10 mouse cellular contexts compared by ENCODE assay signal in genomic region chr10:88381286-88381685, GRCm38 (mm10). TPM values are rescaled to one million over a fixed set of nuclear protein-coding genes. Genes with fewer than 3 reads are reported as not detected.
DNase-seq lines count a peak whose midpoint lies in the region; ATAC-seq and TF ChIP-seq lines count a peak whose summit lies in the region.
"Had no signal": no experiment of that assay in that cellular context is flagged by ENCODE, and none has a peak within 500 bp of the region (broad histone marks: within the 10 kb centered on the region; RNA-seq: fewer than 3 reads in every experiment).

No protein-coding gene starts in this region.

- 88% methylated on average over 4 of the region's 4 CpGs for WGBS in heart, embryonic 15.5 days
- 80% methylated on average over 4 of the region's 4 CpGs for WGBS in heart, embryonic 10.5 days
- WGBS in liver, embryonic 11.5 days = 66% methylated on average over 4 of the region's 4 CpGs
- 71% methylated on average over 4 of the region's 4 CpGs for WGBS in liver, postnatal 0 days (ENCODE audit: insufficient replicate concordance)
- WGBS in liver, embryonic 16.5 days (ENCODE audit: insufficient replicate concordance) = 56% methylated on average over 4 of the region's 4 CpGs

- no peak overlapping the region for H3K27ac ChIP-seq in heart, embryonic 15.5 days
- H3K27ac ChIP-seq in heart, embryonic 10.5 days = no peak overlapping the region
- no peak overlapping the region for H3K27ac ChIP-seq in liver, embryonic 11.5 days (ENCODE audit: low read depth, low read length)
- no peak overlapping the region for H3K27ac ChIP-seq in liver, postnatal 0 days (ENCODE audit: low read depth)
- H3K27ac ChIP-seq in liver, embryonic 16.5 days (ENCODE audit: low read length) = no peak overlapping the region
- H3K27ac ChIP-seq: liver, embryonic 15.5 days; neural tube, embryonic 12.5 days had no signal

- no peaks in the 10 kb centered on the region for H3K27me3 ChIP-seq in heart, embryonic 15.5 days
- H3K27me3 ChIP-seq in heart, embryonic 10.5 days (ENCODE audit: insufficient read depth, poor library complexity, severe bottlenecking) = no peaks in the 10 kb centered on the region
- H3K27me3 ChIP-seq in liver, embryonic 11.5 days (replicated peaks; ENCODE audit: control insufficient read depth, insufficient read depth, low read length) = no peaks in the 10 kb centered on the region
- no peaks in the 10 kb centered on the region for H3K27me3 ChIP-seq in liver, postnatal 0 days (ENCODE audit: insufficient read depth, low read length)
- no peaks in the 10 kb centered on the region for H3K27me3 ChIP-seq in G1E (ENCODE audit: insufficient read depth, low read length)
- H3K27me3 ChIP-seq in liver, embryonic 16.5 days (ENCODE audit: control insufficient read depth, insufficient read depth, low read depth, low read length) = no peaks in the 10 kb centered on the region
- H3K27me3 ChIP-seq: liver, embryonic 15.5 days; neural tube, embryonic 12.5 days had no signal

- H3K9ac ChIP-seq in heart, embryonic 15.5 days = no peak overlapping the region
- no peak overlapping the region for H3K9ac ChIP-seq in liver, embryonic 11.5 days (ENCODE audit: low read depth, low read length)
- H3K9ac ChIP-seq in liver, postnatal 0 days (replicated peaks) = no peak overlapping the region
- H3K9ac ChIP-seq in liver, embryonic 16.5 days (ENCODE audit: low read depth, low read length) = no peak overlapping the region
- H3K9ac ChIP-seq: liver, embryonic 15.5 days; neural tube, embryonic 12.5 days had no signal

- no peak for TF ChIP-seq EP300 in liver, postnatal 0 days (IDR thresholded peaks at IDR 0.05; ENCODE audit: low read depth)

- H3K36me3 ChIP-seq in heart, embryonic 15.5 days = no peaks in the 10 kb centered on the region
- H3K36me3 ChIP-seq in heart, embryonic 10.5 days = no peaks in the 10 kb centered on the region
- H3K36me3 ChIP-seq in liver, embryonic 11.5 days (ENCODE audit: control insufficient read depth, insufficient read depth, low read length) = no peaks in the 10 kb centered on the region
- no peaks in the 10 kb centered on the region for H3K36me3 ChIP-seq in liver, postnatal 0 days (replicated peaks; ENCODE audit: insufficient read depth, low read length)
- peaks cover 7% of the 10 kb centered on the region for H3K36me3 ChIP-seq in G1E (replicated peaks)
- H3K36me3 ChIP-seq in liver, embryonic 16.5 days (ENCODE audit: control insufficient read depth, insufficient read depth) = no peaks in the 10 kb centered on the region
- H3K36me3 ChIP-seq: liver, embryonic 15.5 days; neural tube, embryonic 12.5 days had no signal

- no peak overlapping the region for H3K4me3 ChIP-seq in heart, embryonic 15.5 days
- H3K4me3 ChIP-seq in heart, embryonic 10.5 days = no peak overlapping the region
- H3K4me3 ChIP-seq in liver, embryonic 11.5 days (ENCODE audit: low read depth, low read length) = no peak overlapping the region
- H3K4me3 ChIP-seq in liver, postnatal 0 days (ENCODE audit: low read depth, low read length) = no peak overlapping the region
- peak overlapping the region; percentile 93; the same call in 1 of the 2 replicates for H3K4me3 ChIP-seq in G1E (ENCODE audit: low read depth, low read length)
- H3K4me3 ChIP-seq in liver, embryonic 16.5 days (ENCODE audit: low read depth, low read length) = no peak overlapping the region
- H3K4me3 ChIP-seq: neural tube, embryonic 12.5 days had no signal

- no peaks in the 10 kb centered on the region for H3K9me3 ChIP-seq in heart, embryonic 15.5 days (replicated peaks)
- H3K9me3 ChIP-seq in heart, embryonic 10.5 days = no peaks in the 10 kb centered on the region
- H3K9me3 ChIP-seq in liver, embryonic 11.5 days (ENCODE audit: control insufficient read depth, low read length) = no peaks in the 10 kb centered on the region
- H3K9me3 ChIP-seq in liver, postnatal 0 days (ENCODE audit: low read length) = no peaks in the 10 kb centered on the region
- no peaks in the 10 kb centered on the region for H3K9me3 ChIP-seq in G1E (replicated peaks)
- no peaks in the 10 kb centered on the region for H3K9me3 ChIP-seq in liver, embryonic 16.5 days (replicated peaks; ENCODE audit: control insufficient read depth, low read length)
- H3K9me3 ChIP-seq: liver, embryonic 15.5 days; neural tube, embryonic 12.5 days had no signal

- no peak for DNase-seq in heart, embryonic 10.5 days (ENCODE audit: low spot score)
- no peak for DNase-seq in liver, embryonic 11.5 days (ENCODE audit: low spot score)
- DNase-seq in liver, postnatal 0 days = no peak
- no peak for DNase-seq in G1E (ENCODE audit: low spot score)
- no peak for DNase-seq in layer of hippocampus, adult 9-11 months
- DNase-seq: heart, postnatal 36 days had no signal

- ATAC-seq in heart, embryonic 15.5 days (replicated peaks; ENCODE audit: insufficient number of reproducible peaks, insufficient read depth, low FRiP score, low read depth) = no peak
- ATAC-seq in liver, embryonic 11.5 days (replicated peaks; ENCODE audit: low FRiP score) = no peak
- ATAC-seq in liver, postnatal 0 days = no peak
- no peak for ATAC-seq in G1E (ENCODE audit: extremely low read depth, insufficient number of reproducible peaks, low FRiP score, poor library complexity, severe bottlenecking)
- ATAC-seq in liver, embryonic 16.5 days (ENCODE audit: low read depth) = no peak

- no peak for TF ChIP-seq CTCF in liver, postnatal 0 days (IDR thresholded peaks at IDR 0.05; ENCODE audit: low read depth)
- no peak for TF ChIP-seq CTCF in G1E (IDR thresholded peaks at IDR 0.05; ENCODE audit: low read depth, low read length)

- peak overlapping the region; percentile 96; the same call in 1 of the 2 replicates for H3K4me2 ChIP-seq in heart, embryonic 15.5 days
- H3K4me2 ChIP-seq in liver, embryonic 11.5 days = peak overlapping the region; percentile 94
- H3K4me2 ChIP-seq in liver, postnatal 0 days (ENCODE audit: low read depth, low read length) = no peak overlapping the region
- 0 out of 2 replicates have a peak overlapping the region, but pooled peaks have one; percentile 13 for H3K4me2 ChIP-seq in liver, embryonic 16.5 days (ENCODE audit: low read depth, low read length)

- peaks cover 47% of the 10 kb centered on the region for H3K4me1 ChIP-seq in heart, embryonic 15.5 days (replicated peaks)
- peaks cover 31% of the 10 kb centered on the region for H3K4me1 ChIP-seq in heart, embryonic 10.5 days
- H3K4me1 ChIP-seq in liver, embryonic 11.5 days (replicated peaks; ENCODE audit: control insufficient read depth, insufficient read depth, low read length) = peaks cover 36% of the 10 kb centered on the region
- peaks cover 20% of the 10 kb centered on the region for H3K4me1 ChIP-seq in liver, postnatal 0 days (ENCODE audit: insufficient read depth)
- peaks cover 79% of the 10 kb centered on the region for H3K4me1 ChIP-seq in G1E (ENCODE audit: insufficient read depth, low read depth, low read length)
- H3K4me1 ChIP-seq in liver, embryonic 16.5 days (ENCODE audit: control insufficient read depth, low read depth, low read length) = peaks cover 28% of the 10 kb centered on the region

RNA-seq across cellular contexts. Expression of gene Gnptab, which starts 2.4 kb away (rescaled TPM):
- 7.5 and 10.5 TPM in 2 replicates for polyA plus RNA-seq in heart, embryonic 15.5 days (2015; fragmentation: Nextera tagmentation; extraction: Ambion mirVana)
- polyA plus RNA-seq in heart, embryonic 10.5 days (2016; fragmentation: Nextera tagmentation; extraction: Ambion mirVana) = 8.2 and 8.8 TPM in 2 replicates
- polyA plus RNA-seq in liver, embryonic 11.5 days (2014; fragmentation: Nextera tagmentation; extraction: Ambion mirVana) = 10.1 and 11.4 TPM in 2 replicates
- polyA plus RNA-seq in liver, postnatal 0 days (2015; fragmentation: Nextera tagmentation; extraction: Ambion mirVana) = 1.5 and 1.8 TPM in 2 replicates
- total RNA-seq in G1E (2014; fragmentation: Nextera tagmentation) (50.8 and 63.6 TPM in 2 replicates), G1E (2017) (34.3 and 41.0 TPM in 2 replicates)
- 2.4 and 2.7 TPM in 2 replicates for polyA plus RNA-seq in G1E (2012)
- polyA plus RNA-seq in liver, embryonic 16.5 days (2015; fragmentation: Nextera tagmentation; extraction: Ambion mirVana) = 2.3 and 2.4 TPM in 2 replicates

RNA-seq across cellular contexts. Expression of gene Dram1, which starts 2.4 kb away (rescaled TPM):
- 3.2 and 5.9 TPM in 2 replicates for polyA plus RNA-seq in heart, embryonic 15.5 days (2015; fragmentation: Nextera tagmentation; extraction: Ambion mirVana)
- 0.83 and 0.86 TPM in 2 replicates for polyA plus RNA-seq in heart, embryonic 10.5 days (2016; fragmentation: Nextera tagmentation; extraction: Ambion mirVana)
- 0.99 and 1.0 TPM in 2 replicates for polyA plus RNA-seq in liver, embryonic 11.5 days (2014; fragmentation: Nextera tagmentation; extraction: Ambion mirVana)
- polyA plus RNA-seq in liver, postnatal 0 days (2015; fragmentation: Nextera tagmentation; extraction: Ambion mirVana) = 2.9 and 3.1 TPM in 2 replicates
- total RNA-seq in G1E (2014; fragmentation: Nextera tagmentation) = not detected in 2 replicates
- 0.11 TPM in 1 of 2 replicates, not detected in the other for total RNA-seq in G1E (2017)
- not detected in 2 replicates for polyA plus RNA-seq in G1E (2012)
- 2.0 and 2.5 TPM in 2 replicates for polyA plus RNA-seq in liver, embryonic 16.5 days (2015; fragmentation: Nextera tagmentation; extraction: Ambion mirVana)
